Mouse (Mus musculus): ENCODE measurements at regions not wholly inside any gene's neighbourhood (a gene's known extent, or its start where the extent isn't known, plus 50 kb on each side); places are given as distances from the start of the nearest gene placed in this dataset.

- Histone ChIP-seq H3K9me3 (ENCODE audit: control insufficient read depth, low read length) (no peaks in the 10 kb centered on the region), H3K4me2 (ENCODE audit: low read depth, low read length) (no peak overlapping the region), H3K36me3 (ENCODE audit: control insufficient read depth, insufficient read depth, low read length) (no peaks in the 10 kb centered on the region), H3K9ac (ENCODE audit: low read depth, low read length) (no peak overlapping the region), H3K4me1 (ENCODE audit: control insufficient read depth, insufficient read depth, low read length) (peaks cover 17% of the 10 kb centered on the region), H3K4me3 (ENCODE audit: low read depth, low read length) (no peak overlapping the region), H3K27me3 (replicated peaks; ENCODE audit: control insufficient read depth, insufficient read depth, low read length) (no peaks in the 10 kb centered on the region), H3K27ac (replicated peaks; ENCODE audit: low read depth, low read length) (no peak overlapping the region)
- 31% methylated on average over 18 of the region's 18 CpGs for WGBS
- DNase-seq (ENCODE audit: low spot score) = no peak
- ATAC-seq (ENCODE audit: low read depth) = no peak
These were observed 120.5 kb upstream of the Gm10295 start for GRCm38 (mm10) chr7:71471658-71472383.

DNA sequence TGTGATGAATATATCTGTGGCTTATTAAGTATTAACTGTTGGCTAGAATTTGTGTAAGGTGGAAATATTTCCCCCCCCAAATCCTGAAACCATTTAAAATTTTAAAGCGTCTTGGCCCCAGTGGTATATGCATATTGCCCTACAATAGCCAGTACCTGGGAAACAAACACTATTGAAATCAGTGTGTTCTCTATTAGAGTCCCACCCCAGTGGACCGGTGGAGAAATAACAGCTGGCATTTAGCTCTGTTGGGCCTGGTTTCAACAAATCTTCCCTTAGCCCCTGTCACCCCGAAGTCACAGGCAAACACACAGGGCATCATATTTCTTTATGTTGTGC lies 120.0 kb upstream of the Gm10295 start:
- WGBS = 32% methylated on average over 3 of the region's 3 CpGs
- Histone ChIP-seq H3K4me3 (ENCODE audit: low read depth, low read length) (no peak overlapping the region), H3K27me3 (replicated peaks; ENCODE audit: control insufficient read depth, insufficient read depth, low read length) (no peaks in the 10 kb centered on the region), H3K9ac (ENCODE audit: low read depth, low read length) (no peak overlapping the region), H3K9me3 (ENCODE audit: control insufficient read depth, low read length) (no peaks in the 10 kb centered on the region), H3K4me1 (ENCODE audit: control insufficient read depth, insufficient read depth, low read length) (peaks cover 17% of the 10 kb centered on the region), H3K36me3 (ENCODE audit: control insufficient read depth, insufficient read depth, low read length) (no peaks in the 10 kb centered on the region), H3K27ac (replicated peaks; ENCODE audit: low read depth, low read length) (no peak overlapping the region), H3K4me2 (ENCODE audit: low read depth, low read length) (no peak overlapping the region)
- DNase-seq (ENCODE audit: low spot score) (no peak), ATAC-seq (ENCODE audit: low read depth) (no peak)

- H3K9me3 ChIP-seq (ENCODE audit: control insufficient read depth, low read length) = no peaks in the 10 kb centered on the region
- DNase-seq (ENCODE audit: low spot score) = peak; percentile 12
- H3K4me2 ChIP-seq (ENCODE audit: low read depth, low read length) = no peak overlapping the region
- ATAC-seq (ENCODE audit: low read depth) = no peak
- no peaks in the 10 kb centered on the region for H3K36me3 ChIP-seq (ENCODE audit: control insufficient read depth, insufficient read depth, low read length)
- peaks cover 17% of the 10 kb centered on the region for H3K4me1 ChIP-seq (ENCODE audit: control insufficient read depth, insufficient read depth, low read length)
- no peaks in the 10 kb centered on the region for H3K27me3 ChIP-seq (replicated peaks; ENCODE audit: control insufficient read depth, insufficient read depth, low read length)
- H3K9ac ChIP-seq (ENCODE audit: low read depth, low read length) = no peak overlapping the region
- H3K4me3 ChIP-seq (ENCODE audit: low read depth, low read length) = no peak overlapping the region
- no peak overlapping the region for H3K27ac ChIP-seq (replicated peaks; ENCODE audit: low read depth, low read length)
- 22% methylated on average over 2 of the region's 2 CpGs for WGBS
These were observed 119.1 kb upstream of the Gm10295 start for GRCm38 (mm10) chr7:71470418-71470817.

DNA sequence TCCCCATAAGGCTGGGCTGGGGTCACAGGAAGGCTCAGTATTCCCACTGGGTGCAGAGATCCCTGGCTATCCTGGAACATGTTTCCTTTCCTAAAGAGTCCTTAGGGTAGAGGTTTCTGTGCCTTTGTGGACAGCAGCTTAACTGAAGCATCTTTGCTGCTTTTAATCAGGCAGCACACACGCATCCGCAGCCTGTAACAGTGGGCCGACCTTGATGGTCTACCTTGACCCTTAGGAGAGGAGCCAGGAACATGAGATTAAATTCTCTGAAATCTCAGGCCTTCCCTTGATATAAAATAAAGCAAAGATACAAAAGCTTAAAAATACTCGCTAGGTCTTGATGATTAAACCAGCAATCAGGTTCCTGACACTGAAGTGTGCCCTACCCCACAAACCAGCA lies 118.7 kb upstream of the Gm10295 start:
- no peak overlapping the region for H3K27ac ChIP-seq (replicated peaks; ENCODE audit: low read depth, low read length)
- 83% methylated on average over 4 of the region's 4 CpGs for WGBS
- no peak overlapping the region for H3K9ac ChIP-seq (ENCODE audit: low read depth, low read length)
- no peak for DNase-seq (ENCODE audit: low spot score)
- no peaks in the 10 kb centered on the region for H3K36me3 ChIP-seq (ENCODE audit: control insufficient read depth, insufficient read depth, low read length)
- H3K4me3 ChIP-seq (ENCODE audit: low read depth, low read length) = no peak overlapping the region
- H3K4me2 ChIP-seq (ENCODE audit: low read depth, low read length) = no peak overlapping the region
- H3K27me3 ChIP-seq (replicated peaks; ENCODE audit: control insufficient read depth, insufficient read depth, low read length) = no peaks in the 10 kb centered on the region
- H3K4me1 ChIP-seq (ENCODE audit: control insufficient read depth, insufficient read depth, low read length) = peaks cover 17% of the 10 kb centered on the region
- no peak for ATAC-seq (ENCODE audit: low read depth)
- H3K9me3 ChIP-seq (ENCODE audit: control insufficient read depth, low read length) = no peaks in the 10 kb centered on the region

GRCm38 (mm10) chr7:71467436-71468127 lies 116.3 kb upstream of the Gm10295 start:
- Histone ChIP-seq H3K4me2 (ENCODE audit: low read depth, low read length) (no peak overlapping the region), H3K9ac (ENCODE audit: low read depth, low read length) (no peak overlapping the region), H3K9me3 (ENCODE audit: control insufficient read depth, low read length) (no peaks in the 10 kb centered on the region), H3K4me1 (ENCODE audit: control insufficient read depth, insufficient read depth, low read length) (peaks cover 12% of the 10 kb centered on the region; the same call in 1 of the 2 replicates), H3K36me3 (ENCODE audit: control insufficient read depth, insufficient read depth, low read length) (no peaks in the 10 kb centered on the region), H3K27ac (replicated peaks; ENCODE audit: low read depth, low read length) (no peak overlapping the region), H3K4me3 (ENCODE audit: low read depth, low read length) (no peak overlapping the region), H3K27me3 (replicated peaks; ENCODE audit: control insufficient read depth, insufficient read depth, low read length) (no peaks in the 10 kb centered on the region)
- 68% methylated on average over 9 of the region's 9 CpGs for whole genome bisulfite sequencing
- no peak for ATAC-seq (ENCODE audit: low read depth)
- no peak for DNase-seq (ENCODE audit: low spot score)

DNA sequence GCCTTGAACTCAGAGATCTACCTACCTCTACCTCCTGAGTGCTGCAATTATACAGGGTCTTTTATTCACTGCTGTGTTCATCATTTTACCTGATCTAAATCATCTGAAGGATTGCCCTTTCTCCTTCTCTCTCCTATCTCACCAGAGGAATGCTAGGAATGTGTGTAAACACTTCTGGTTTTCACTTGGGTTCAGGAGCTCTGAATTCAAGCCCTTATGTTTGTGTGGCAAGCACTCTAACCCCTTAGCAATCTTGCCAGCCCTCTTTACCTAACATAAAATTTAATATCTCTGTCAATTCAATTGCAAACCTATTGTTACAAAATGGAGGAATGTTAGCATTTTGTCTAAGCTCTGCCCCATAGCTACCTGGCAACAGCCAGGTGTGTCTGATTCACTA lies 112.8 kb upstream of the Gm10295 start:
- Histone ChIP-seq H3K4me3 (ENCODE audit: low read depth, low read length) (no peak overlapping the region), H3K4me1 (ENCODE audit: control insufficient read depth, insufficient read depth, low read length) (no peaks in the 10 kb centered on the region), H3K27ac (replicated peaks; ENCODE audit: low read depth, low read length) (no peak overlapping the region), H3K27me3 (replicated peaks; ENCODE audit: control insufficient read depth, insufficient read depth, low read length) (no peaks in the 10 kb centered on the region), H3K9me3 (ENCODE audit: control insufficient read depth, low read length) (no peaks in the 10 kb centered on the region), H3K9ac (ENCODE audit: low read depth, low read length) (no peak overlapping the region), H3K4me2 (ENCODE audit: low read depth, low read length) (no peak overlapping the region), H3K36me3 (ENCODE audit: control insufficient read depth, insufficient read depth, low read length) (no peaks in the 10 kb centered on the region)
- DNase-seq (ENCODE audit: low spot score) = no peak
- no peak for ATAC-seq (ENCODE audit: low read depth)

GRCm38 (mm10) chr7:71463565-71463964 lies 112.3 kb upstream of the Gm10295 start:
- no peak overlapping the region for H3K4me2 ChIP-seq (ENCODE audit: low read depth, low read length)
- no peak overlapping the region for H3K4me3 ChIP-seq (ENCODE audit: low read depth, low read length)
- no peak overlapping the region for H3K27ac ChIP-seq (replicated peaks; ENCODE audit: low read depth, low read length)
- no peaks in the 10 kb centered on the region for H3K27me3 ChIP-seq (replicated peaks; ENCODE audit: control insufficient read depth, insufficient read depth, low read length)
- no peaks in the 10 kb centered on the region for H3K4me1 ChIP-seq (ENCODE audit: control insufficient read depth, insufficient read depth, low read length)
- WGBS = 72% methylated on average over 2 of the region's 2 CpGs
- no peak for DNase-seq (ENCODE audit: low spot score)
- ATAC-seq (ENCODE audit: low read depth) = no peak
- no peak overlapping the region for H3K9ac ChIP-seq (ENCODE audit: low read depth, low read length)
- H3K36me3 ChIP-seq (ENCODE audit: control insufficient read depth, insufficient read depth, low read length) = no peaks in the 10 kb centered on the region
- no peaks in the 10 kb centered on the region for H3K9me3 ChIP-seq (ENCODE audit: control insufficient read depth, low read length)

- Histone ChIP-seq H3K27ac (replicated peaks; ENCODE audit: low read depth, low read length) (no peak overlapping the region), H3K4me1 (ENCODE audit: control insufficient read depth, insufficient read depth, low read length) (no peaks in the 10 kb centered on the region; the same call in 1 of the 2 replicates), H3K4me2 (ENCODE audit: low read depth, low read length) (no peak overlapping the region), H3K27me3 (replicated peaks; ENCODE audit: control insufficient read depth, insufficient read depth, low read length) (no peaks in the 10 kb centered on the region), H3K9me3 (ENCODE audit: control insufficient read depth, low read length) (no peaks in the 10 kb centered on the region), H3K9ac (ENCODE audit: low read depth, low read length) (no peak overlapping the region), H3K36me3 (ENCODE audit: control insufficient read depth, insufficient read depth, low read length) (no peaks in the 10 kb centered on the region), H3K4me3 (ENCODE audit: low read depth, low read length) (no peak overlapping the region)
- ATAC-seq (ENCODE audit: low read depth) (no peak), DNase-seq (ENCODE audit: low spot score) (no peak)
These were observed 108.5 kb upstream of the Gm10295 start for GRCm38 (mm10) chr7:71459805-71460204.

All from embryonic facial prominence, embryonic 14.5 days (tissue).